Mouse (Mus musculus) gastrocnemius, postnatal 10 days (tissue): Measurements from ENCODE around the gene Man1a2. TPM values are rescaled to one million over a fixed set of nuclear protein-coding genes. Genes with fewer than 3 reads are reported as not detected.

Experiments used
- DNase-seq: peaks from one replicate; pipeline ENCODE4 v3.0.0; 2021; ENCODE audit warnings: mixed read lengths
- total RNA-seq, 2 experiments: library from RNA; stranded (reverse); gene quantifications; 2 replicates each; pipeline ENCODE4 v1.2.3; 2021

Gene Man1a2
- total RNA-seq, 2 experiments from 2014 or later, result 45.5 to 52.2 TPM

DNA sequence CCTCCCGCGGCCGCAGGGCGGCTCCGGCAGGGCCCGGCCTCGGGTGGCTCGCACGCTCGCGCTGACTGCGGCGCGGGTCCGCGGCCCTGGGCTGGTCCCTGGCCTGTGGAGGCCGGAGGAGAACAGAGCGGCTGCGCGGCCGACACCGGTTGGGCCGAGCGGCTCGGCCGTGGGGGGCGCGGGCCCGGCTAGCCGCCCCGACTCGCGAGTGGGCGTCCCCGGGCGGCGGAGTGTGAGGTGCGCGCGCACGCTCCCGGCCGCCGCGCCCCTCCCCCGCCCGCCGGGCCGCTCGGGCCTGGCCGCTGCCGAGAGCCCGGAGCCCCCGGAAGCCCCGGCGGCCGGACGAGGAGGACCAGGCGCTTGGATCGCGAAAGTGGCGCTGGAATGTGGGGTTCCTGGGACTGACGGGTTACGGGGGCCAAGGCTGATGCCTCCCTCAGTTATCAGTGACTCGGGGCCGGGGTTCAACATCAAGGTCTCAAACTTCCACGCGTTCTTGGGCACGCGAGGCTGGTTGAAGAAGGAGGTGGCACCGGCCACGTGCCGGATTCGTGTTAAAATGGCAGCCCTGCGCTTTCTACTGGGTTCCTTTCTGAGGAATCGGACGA is 564 bp upstream of the Man1a2 start:
- DNase-seq, result peak; percentile 81

DNA sequence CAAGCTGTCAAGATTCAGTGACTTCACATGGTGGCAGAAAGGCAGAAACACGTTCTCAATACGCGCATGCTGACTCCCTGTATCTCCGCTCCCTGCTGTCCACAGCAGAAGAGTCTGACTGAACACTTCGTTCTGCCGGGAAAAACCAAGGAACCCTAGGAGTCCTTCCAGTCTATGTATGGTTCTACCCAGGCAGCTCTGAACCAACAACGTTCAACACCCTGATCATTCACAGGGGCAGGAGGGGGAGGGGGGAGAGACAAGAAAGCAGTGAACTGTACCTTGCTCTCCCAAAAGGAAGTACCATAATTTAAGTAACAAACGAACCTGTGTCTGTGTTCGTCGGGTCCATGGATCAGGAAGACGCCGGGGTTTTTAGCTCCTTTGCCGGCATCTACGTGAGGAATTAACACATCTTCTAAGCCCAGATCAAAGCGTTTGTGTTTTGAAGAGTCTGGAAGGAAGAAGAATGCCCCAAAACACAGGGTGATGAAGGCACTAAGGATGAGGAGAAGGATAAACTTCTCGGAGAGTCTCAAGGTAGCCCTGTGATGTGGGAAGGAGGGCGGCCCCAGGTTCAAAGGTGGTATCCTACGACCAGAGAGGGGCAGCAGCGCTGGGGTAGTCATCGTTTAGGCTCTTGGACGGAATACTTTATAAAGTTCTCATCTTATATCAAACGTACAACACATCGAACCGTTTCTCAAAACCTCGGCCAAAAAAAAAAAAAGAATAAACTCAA is 898 bp downstream of the Man1a2 start:
- no peak for DNase-seq

DNA sequence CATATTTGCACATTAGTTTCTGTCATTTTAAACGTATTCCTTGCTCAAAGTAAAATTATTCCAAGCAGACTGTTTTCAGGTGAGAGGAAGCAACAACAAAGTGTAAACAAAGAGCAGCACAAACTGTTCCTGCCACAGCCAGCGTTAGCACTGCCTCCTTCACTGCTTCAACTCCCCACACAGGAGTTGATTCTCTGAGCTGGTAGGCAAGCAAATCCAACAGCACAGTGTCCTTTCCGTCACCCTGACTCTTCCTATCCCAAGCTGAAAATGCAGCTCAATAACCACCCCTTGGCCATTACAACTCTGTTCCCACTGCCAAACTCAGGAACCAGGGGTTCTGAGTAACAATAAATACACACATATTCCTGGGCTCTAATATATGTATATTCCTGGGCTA is 2.5 kb downstream of the Man1a2 start:
- DNase-seq, result no peak

DNA sequence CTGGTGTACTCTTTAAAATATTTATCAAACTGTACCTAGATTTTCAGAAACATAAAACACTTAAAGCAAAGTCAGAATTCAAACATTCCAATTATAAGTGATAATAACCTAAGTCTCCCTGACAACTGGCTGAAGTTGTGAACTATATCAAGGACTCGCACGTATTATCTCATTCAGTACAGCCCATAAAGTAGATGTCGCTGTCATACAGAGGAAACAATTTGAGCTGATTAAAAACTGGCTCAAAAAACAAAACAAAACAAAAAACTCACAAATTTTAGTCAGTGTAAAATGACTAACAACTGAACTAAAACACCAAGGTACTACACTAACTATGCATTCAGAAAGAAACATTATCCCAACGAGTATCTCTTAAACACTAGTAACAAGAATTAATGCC is 3.0 kb downstream of the Man1a2 start:
- no peak for DNase-seq

DNA sequence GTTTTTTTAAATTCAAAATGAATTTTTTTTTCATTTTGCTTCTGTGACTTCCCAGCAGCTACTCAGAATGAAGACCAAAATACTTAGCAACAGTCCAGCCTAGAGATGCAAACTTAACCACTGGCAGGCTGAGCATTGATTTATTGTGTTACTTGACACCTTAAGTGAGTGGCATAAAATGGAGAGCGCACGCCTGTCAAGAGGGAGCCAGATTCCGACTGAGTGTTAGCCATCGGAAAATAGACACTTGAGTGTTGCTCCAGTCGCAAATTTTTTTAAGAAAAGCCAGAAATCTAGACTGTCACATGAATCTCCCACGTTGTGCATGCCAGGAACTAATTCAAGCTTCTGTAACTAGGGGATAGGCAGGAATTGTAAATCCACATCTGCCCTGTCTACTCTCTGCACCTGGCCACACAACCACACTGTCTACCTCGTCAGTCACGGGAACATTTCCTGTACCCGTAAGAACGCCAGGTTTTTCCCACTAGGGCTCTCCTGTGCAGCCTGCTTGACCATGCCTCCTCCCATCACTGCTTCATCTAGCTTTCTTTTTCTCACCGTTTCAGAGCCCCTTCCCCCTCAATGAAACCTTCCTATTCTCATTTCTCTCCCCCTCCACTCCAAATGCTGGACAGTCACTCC is 3.7 kb downstream of the Man1a2 start:
- DNase-seq, result no peak

DNA sequence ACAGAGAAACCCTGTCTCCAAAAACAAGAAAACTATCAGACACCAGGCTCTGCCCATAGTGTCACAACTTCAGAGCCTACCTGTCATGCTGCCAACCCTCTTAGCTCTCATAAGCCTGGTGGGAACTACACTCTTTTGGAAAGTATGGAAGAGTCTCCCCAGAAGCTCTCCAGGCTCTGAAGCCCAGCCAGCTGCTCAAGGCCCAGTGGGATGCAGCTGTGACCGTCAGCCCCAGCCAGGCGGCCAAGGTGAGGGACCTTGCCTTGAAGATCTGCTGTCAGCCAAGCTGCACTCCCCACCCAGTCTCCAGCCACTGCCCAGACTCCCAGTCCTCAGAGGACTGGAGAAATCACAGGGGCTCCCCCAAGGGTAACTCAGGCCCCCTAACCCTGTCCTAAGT is 5.1 kb downstream of the Man1a2 start:
- DNase-seq, result peak; percentile 7

DNA sequence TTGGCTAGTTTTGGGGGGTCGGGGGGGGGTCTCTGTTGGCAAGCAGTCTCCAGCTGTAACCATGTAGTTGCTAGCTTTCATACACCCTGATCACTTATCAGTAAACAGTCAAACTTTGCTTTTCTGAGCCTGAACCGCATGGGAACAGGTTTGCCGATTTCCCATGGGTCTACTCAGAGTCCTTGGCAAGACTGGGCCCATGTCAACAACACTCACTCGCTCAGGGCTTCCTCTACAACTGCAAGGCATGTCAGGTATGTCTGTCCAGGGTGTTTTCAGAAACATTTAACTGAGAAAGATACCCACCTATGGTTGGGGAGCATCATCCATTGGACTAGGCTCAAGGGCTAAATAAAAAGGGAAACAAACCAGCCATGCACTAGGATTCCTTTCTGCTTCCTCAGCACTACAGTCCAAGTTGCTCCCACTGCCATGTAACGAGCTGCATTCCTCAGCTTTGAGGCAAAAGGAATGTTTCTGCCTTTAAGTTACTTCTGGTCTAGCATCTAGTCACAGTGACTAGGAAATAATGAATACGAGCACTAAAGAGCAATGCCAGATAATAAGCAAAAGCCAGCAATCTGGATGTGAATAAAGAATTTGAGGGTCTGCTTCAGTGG is 6.2 kb downstream of the Man1a2 start:
- DNase-seq, result no peak

DNA sequence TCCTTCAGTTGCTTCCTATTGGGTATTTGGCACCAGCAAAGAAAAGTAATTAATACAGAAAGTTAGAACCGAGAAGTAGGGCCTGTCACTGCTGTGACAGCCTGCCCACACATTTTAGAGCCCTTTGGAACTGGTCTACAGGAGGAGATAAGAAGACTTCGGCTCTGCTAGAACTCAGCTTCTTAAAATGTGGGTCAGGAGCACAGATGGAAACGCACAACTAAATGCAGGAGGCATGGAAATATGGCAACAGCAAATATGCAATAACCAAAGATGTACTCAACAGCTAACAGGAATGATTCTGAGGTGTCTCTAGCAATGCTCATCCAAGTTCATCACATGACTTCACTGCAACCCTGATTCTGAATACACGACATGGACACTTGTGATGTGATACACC is 10.2 kb downstream of the Man1a2 start:
- DNase-seq, result no peak

DNA sequence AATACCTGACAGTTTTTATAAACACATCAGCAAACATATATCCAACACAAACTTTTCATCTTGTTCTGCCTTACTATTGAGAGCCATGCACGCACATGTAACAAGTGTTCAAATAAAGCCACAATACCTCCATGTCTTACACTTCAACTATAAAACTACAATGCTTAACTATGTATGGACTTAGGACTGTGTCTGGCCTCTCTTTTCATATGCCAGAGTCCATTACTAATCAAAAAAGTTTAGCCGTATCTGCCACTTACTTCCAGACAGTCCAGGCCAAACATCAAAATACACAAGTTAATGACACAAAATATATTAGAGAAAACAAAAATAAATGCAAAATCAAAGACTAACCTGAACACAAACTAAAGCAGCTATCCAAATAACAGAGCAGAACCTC is 14.9 kb downstream of the Man1a2 start:
- no peak for DNase-seq

DNA sequence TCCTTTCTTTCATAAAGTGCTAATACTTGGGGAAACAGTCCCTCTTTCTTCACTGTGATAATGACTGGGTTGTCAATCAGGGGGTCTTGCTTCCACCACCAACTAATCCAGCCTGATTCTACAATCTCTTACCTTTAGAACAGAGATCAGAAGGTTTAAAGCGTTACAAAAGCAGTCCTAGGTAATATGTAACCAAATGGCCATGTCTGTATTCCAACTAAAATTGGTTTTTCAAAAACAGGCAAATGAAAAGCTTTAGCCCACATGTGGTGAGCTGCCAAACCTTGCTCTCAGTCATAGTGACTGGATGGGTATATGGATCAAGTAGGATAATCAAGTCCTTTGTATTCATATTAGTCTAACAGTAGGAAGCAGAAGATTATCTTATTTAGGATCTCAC is 32.0 kb downstream of the Man1a2 start:
- no peak for DNase-seq

DNA sequence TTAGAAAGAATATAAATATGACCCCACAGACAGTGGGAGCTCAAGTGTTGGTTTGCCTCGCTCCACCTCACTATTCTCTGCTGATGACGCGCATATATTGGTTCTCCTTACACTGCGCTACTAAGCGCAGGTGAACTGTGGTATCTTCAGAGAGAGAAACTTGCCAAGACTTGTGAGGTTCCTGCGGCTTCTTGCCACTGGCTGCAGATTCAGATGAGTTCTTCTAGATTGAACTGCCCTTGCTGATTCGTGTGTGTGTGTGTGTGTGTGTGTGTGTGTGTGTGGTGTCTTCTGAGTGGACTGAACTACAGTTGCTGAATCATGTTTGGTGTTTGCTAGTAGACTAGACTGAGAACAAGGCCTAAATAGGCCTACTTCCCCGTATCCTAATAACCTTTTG is 43.7 kb downstream of the Man1a2 start:
- no peak for DNase-seq

DNA sequence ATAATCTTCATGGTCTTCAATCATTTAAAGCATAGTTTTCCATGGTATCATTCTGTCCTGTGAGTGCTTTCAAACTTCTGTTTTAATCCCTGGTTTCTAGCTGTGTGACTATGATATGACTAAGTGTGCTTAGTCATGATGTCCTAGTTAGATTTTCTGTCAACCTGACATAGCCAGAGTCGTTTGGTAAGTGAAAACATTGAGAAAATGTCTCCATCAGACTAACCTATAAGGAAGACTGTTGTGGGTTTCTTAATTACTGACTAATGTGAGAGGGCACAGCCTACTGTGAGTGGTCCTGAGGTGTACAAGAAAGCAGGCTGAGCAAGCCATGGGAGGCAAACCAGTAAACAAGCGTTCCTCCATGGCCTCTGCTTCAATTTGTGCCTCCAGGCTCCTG is 49.0 kb downstream of the Man1a2 start:
- DNase-seq, result no peak

DNA sequence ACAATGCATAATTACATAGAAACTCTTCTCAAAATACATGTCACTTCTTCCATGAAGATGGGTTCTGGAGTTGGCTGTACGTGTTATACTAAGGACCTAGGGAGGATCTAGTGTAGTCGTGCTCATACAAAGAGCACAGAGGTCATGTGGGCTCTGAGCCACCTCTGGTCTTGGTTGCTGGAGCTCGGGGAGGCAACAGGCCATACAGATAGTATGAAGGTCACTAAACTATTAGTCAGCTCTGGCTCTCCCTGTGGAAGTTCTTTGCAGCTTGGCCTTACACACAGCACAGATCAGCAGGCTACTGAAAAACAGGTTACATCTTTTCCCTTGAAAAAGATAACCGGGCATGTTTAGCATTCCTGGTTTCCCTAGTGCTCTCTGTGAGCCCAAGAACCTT is 50.5 kb downstream of the Man1a2 start:
- no peak for DNase-seq

DNA sequence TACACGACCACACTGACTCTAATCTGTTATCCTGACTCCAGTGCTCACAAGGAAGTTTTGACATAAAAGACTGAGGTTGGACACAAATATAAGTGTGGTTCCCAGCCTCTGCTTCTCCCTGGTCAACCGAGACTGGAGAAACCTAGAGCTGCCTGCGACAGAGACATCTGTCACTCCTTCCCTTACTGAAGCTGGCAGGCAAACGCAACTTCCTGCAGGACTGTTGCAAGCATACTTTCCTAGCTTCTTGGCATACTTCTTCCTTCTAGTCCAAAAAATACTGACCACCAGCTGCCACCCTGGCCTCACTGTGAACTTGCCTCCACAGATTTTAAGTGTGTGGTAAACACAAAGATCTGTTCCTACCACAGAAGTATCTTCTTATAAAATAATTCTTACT is 66.8 kb downstream of the Man1a2 start:
- no peak for DNase-seq

DNA sequence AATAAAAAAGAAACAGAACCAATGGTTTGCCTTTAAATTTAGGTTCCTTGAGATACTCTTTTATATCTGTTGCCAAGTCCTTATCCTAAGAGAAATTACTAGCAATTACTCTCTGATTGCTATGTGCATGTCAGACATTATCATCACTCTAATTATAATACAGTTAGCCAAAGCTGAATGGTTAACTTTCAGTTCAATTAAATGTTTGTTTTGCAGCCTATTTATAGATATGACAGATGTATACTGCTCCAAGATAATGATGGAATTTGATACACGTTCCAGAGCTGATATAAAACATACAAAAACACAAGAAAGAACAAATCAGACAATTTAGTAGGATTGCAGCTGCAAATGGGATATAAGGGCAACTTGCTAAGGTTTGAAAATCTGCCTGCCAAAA is 74.4 kb downstream of the Man1a2 start:
- no peak for DNase-seq

DNA sequence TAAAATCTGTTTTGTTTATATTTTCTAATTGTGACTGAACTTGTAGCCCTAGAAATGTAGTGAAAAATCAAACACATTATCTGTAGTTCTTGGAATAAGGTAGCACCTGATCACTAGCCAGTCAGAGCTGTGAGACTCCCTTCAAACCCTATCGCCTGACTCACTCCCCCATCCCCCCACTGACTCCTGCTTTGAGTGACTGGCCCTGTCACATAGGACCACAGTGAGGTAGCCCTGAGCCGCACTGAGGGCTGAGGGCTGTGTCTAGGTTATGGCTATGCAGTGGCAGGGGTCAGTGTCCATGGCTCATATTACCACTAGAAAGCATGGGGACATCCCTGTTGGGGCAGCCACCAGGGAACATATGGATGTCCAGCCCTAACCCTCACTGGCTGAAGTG is 80.8 kb downstream of the Man1a2 start:
- no peak for DNase-seq

DNA sequence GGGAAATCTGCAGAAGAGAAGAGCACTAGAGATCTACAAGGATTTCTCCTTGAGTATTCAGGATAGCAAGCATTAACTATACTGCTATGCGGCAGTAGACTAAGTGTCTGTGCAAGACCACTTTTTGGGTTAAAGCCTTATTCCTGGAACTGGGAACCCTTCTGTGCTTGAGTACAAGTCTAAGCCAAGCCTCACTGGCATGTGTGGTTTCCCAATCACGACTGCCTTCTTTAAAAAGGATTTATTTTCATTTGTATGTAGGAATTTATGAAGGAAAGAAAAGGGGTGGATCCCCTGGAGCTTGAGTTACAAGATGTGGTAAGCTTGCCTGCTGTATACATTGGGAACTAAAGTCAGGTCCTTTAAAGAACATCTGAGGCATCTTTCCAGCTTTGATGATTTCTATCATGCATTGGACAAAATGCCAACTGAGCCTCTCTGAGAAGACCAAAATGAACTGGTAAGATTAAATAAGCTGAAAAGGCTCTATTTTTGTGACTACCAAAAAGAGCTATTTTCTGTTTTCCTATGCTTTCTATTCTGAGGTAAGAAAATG is 86.0 kb downstream of the Man1a2 start:
- no peak for DNase-seq

DNA sequence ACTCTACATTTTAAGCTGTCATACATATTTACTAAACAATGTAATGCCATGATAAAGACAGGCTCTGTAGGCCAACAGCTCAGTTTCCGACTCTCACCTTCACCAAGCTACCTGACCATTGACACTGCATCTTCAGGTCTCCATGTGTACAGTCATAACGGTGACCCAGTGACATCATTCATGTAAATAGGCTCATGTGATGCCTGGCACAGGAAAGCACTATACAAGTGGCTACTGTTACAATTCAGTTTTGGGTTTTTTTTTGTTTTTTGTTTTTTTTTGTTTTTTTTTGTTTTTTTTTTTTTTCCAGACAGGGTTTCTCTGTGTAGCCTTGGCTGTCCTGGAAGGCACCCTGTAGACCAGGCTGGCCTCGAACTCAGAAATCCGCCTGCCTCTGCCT is 94.2 kb downstream of the Man1a2 start:
- no peak for DNase-seq

DNA sequence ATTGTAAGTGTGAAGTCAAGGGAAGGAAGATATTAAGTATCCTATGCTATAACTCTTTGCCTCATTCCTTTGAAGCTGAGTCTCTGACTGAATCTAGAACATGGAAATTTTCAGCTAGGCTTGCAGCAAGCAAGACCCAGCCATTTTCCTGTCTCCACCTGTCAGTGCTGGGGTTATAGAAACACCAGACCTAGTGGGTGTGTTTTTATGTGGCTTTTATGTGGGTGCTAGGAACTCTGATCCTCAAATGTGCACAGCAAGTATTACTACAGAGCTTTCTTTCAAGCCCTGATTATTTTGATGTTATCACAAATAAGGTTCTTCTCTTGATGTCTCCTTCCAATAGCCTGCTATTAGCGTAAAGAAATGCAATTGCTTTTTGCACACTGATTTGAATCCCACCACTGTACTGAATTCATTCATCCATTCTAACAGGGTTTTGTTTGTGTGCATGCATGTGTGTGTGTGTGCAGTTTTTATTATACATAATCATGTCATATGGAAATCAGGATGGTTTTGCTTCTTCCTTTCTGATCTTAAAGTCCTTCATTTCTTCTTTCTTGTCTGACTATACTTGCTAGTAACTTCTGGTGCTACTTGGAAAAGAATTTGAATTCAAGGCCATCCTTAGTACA is 102.5 kb downstream of the Man1a2 start:
- no peak for DNase-seq

DNA sequence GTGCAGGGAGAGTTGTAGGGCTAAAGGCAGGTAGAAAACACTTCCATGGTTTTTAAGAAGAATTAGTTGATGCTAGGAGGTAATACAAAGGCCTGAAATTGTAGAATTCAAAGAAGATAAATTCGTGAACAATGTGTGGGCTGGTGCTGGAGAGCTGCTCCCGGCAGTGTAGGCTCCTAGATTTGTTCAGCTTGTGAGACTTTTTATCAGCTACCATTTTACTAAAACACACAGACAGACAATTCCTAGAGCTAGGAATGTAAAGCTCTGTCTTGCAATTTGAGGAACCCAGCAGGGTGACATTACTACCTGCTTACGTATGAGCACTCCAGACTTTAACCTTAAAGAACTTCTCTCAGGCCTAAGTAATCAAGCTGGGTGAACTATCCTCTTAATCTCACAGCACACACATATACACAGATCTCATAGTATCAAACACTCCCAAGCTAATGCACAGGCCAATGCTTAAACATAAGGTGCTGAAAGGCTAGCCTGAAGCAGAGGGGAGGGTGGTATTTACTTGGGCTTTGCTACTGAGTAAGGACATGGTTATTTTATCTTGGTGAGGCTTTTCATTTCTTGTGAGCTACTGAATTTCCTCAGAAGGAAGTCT is 112.6 kb downstream of the Man1a2 start:
- no peak for DNase-seq

DNA sequence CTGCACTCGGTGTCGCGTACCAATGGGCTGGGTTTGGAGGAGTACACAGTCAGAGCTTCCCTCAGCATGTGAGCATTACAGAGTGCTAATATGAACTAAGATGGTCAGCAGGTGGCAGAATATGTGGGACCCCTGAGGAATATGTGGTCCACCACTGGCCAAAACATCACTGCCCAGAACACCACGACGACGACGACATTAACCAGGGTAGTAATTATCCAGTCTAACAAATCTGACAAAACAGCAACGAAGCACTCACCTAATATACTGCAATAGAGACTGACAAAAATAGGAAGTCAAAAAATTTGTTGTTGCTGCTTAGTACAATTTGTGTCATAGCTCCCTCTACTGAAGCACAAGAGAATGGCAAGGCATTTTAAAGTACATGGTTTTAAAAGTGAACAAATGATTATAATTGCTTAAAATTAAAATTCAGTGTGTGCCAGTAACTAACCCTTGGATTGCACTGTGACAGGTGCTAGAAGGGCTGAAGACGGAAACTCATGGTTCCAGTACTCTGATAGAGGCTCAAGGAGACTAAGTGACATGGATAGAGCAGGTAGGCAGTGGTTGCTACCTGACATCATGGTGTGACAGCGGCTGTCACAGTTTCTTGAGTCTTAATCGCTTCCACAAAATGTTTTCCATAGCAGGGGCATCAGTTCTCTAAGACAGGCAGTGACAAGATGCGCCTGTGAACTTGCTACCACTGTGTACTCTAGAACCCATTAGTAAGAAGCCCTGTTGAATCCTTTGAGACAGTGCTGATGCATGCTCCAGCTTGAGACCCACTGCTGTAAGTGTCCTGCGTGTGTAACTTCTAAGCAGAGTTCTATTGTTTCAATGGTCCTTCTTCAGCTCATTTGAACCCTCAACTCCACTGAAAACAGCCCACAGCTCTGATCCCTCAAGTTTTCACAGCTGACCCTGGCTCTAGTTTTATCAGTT is 116.6 kb downstream of the Man1a2 start:
- DNase-seq, result no peak
